Mouse (Mus musculus) kidney, adult 2 months (tissue): Measurements from ENCODE around the gene Gm45021.

ENCODE experiments used
- CTCF ChIP-seq: fragments of 200-500 bp; conservative IDR thresholded peaks from 2 replicates; pipeline ENCODE4 v1.5.1; 2011; ENCODE audit warnings: low read depth, mild to moderate bottlenecking, control low read depth, low read length, moderate library complexity, mixed read lengths; ENCODE audit not compliant: insufficient read depth, insufficient read length
- POLR2A ChIP-seq: fragments of 200-500 bp; IDR thresholded peaks from one replicate; pipeline ENCODE4 v1.6.1; 2011; ENCODE audit warnings: low read depth, low read length, control low read depth

DNA sequence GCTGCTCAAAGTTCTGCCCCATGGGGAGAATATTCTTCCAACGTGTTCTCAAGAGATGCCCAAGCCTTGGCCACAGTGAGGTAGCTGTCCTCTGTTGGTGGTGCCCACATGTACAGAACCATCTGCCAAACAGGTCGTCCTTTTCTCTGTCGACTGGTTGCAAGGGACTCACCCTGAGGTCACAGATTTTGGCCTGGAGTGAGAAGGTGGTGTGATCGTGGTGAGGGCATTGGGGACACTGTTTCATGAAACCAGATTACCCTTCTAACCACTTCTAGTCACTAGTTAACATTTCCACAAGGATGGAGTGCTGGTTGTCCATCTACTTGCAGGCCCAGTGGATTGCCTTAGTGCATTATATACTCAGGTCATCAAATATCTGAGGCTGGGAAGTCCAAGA, 59.4 kb downstream of the Gm45021 start:
- no peak for TF ChIP-seq CTCF
- TF ChIP-seq POLR2A, result no peak
